Mouse (Mus musculus): ENCODE measurements around the gene Stoml1. TPM values are rescaled to one million over a fixed set of nuclear protein-coding genes. Genes with fewer than 3 reads are reported as not detected.

Gene Stoml1
- polyA plus RNA-seq, 1 experiment from 2014 or later, result 4.1 TPM

GRCm38 (mm10) chr9:58289901-58290300 is 36.9 kb downstream of the Stoml1 start:
- H3K27ac ChIP-seq (replicated peaks), result no peak overlapping the region
- peaks cover 16% of the 10 kb centered on the region for H3K27me3 ChIP-seq
- ATAC-seq (ENCODE audit: insufficient read depth), result no peak
- 35% methylated on average over 2 of the region's 2 CpGs for WGBS (ENCODE audit: insufficient replicate concordance)
- no peaks in the 10 kb centered on the region for H3K9me3 ChIP-seq (replicated peaks)
- H3K4me3 ChIP-seq (replicated peaks), result no peak overlapping the region
- no peak overlapping the region for H3K9ac ChIP-seq
- no peak overlapping the region for H3K4me2 ChIP-seq
- no peaks in the 10 kb centered on the region for H3K4me1 ChIP-seq (replicated peaks)
- H3K36me3 ChIP-seq (replicated peaks), result no peaks in the 10 kb centered on the region

GRCm38 (mm10) chr9:58294527-58294926 is 41.6 kb downstream of the Stoml1 start:
- Histone ChIP-seq H3K9me3 (replicated peaks) (no peaks in the 10 kb centered on the region), H3K4me1 (replicated peaks) (peaks cover 9% of the 10 kb centered on the region), H3K27ac (replicated peaks) (no peak overlapping the region), H3K36me3 (replicated peaks) (no peaks in the 10 kb centered on the region), H3K4me3 (replicated peaks) (no peak overlapping the region), H3K9ac (no peak overlapping the region), H3K27me3 (peaks cover 9% of the 10 kb centered on the region; the same call in 1 of the 2 replicates), H3K4me2 (no peak overlapping the region)
- ATAC-seq (ENCODE audit: insufficient read depth), result no peak
- 42% methylated on average over 7 of the region's 7 CpGs for WGBS (ENCODE audit: insufficient replicate concordance)

- H3K36me3 ChIP-seq (replicated peaks), result no peaks in the 10 kb centered on the region
- H3K4me3 ChIP-seq (replicated peaks), result no peak overlapping the region
- 63% methylated on average over 3 of the region's 3 CpGs for WGBS (ENCODE audit: insufficient replicate concordance)
- no peak for ATAC-seq (ENCODE audit: insufficient read depth)
- H3K4me1 ChIP-seq (replicated peaks), result peaks cover 9% of the 10 kb centered on the region
- no peak overlapping the region for H3K9ac ChIP-seq
- H3K4me2 ChIP-seq, result no peak overlapping the region
- H3K27ac ChIP-seq (replicated peaks), result no peak overlapping the region
- H3K27me3 ChIP-seq, result peaks cover 7% of the 10 kb centered on the region; the same call in 1 of the 2 replicates
- H3K9me3 ChIP-seq (replicated peaks), result no peaks in the 10 kb centered on the region
Measured at GRCm38 (mm10) chr9:58295345-58295744, 42.4 kb downstream of the Stoml1 start.

GRCm38 (mm10) chr9:58295766-58296361 is 42.9 kb downstream of the Stoml1 start:
- Histone ChIP-seq H3K4me1 (replicated peaks) (peaks cover 9% of the 10 kb centered on the region), H3K4me2 (no peak overlapping the region), H3K9me3 (replicated peaks) (no peaks in the 10 kb centered on the region), H3K27ac (replicated peaks) (no peak overlapping the region), H3K36me3 (replicated peaks) (no peaks in the 10 kb centered on the region), H3K9ac (no peak overlapping the region), H3K27me3 (peaks cover 4% of the 10 kb centered on the region; the same call in 1 of the 2 replicates), H3K4me3 (replicated peaks) (no peak overlapping the region)
- no peak for ATAC-seq (ENCODE audit: insufficient read depth)
- 46% methylated on average over 9 of the region's 9 CpGs for WGBS (ENCODE audit: insufficient replicate concordance)

GRCm38 (mm10) chr9:58297065-58297464 is 44.1 kb downstream of the Stoml1 start:
- no peaks in the 10 kb centered on the region for H3K36me3 ChIP-seq (replicated peaks)
- H3K27me3 ChIP-seq, result peaks cover 4% of the 10 kb centered on the region; the same call in 1 of the 2 replicates
- no peak overlapping the region for H3K9ac ChIP-seq
- H3K9me3 ChIP-seq (replicated peaks), result no peaks in the 10 kb centered on the region
- no peak for ATAC-seq (ENCODE audit: insufficient read depth)
- H3K4me1 ChIP-seq (replicated peaks), result peaks cover 9% of the 10 kb centered on the region
- no peak overlapping the region for H3K27ac ChIP-seq (replicated peaks)
- WGBS (ENCODE audit: insufficient replicate concordance), result 64% methylated on average over 6 of the region's 6 CpGs
- H3K4me2 ChIP-seq, result no peak overlapping the region
- no peak overlapping the region for H3K4me3 ChIP-seq (replicated peaks)

- no peak overlapping the region for H3K27ac ChIP-seq (replicated peaks)
- no peak for ATAC-seq (ENCODE audit: insufficient read depth)
Measured at GRCm38 (mm10) chr9:58297961-58298477, 45.1 kb downstream of the Stoml1 start.

GRCm38 (mm10) chr9:58299356-58299799 is 46.4 kb downstream of the Stoml1 start:
- Histone ChIP-seq H3K4me3 (replicated peaks) (no peak overlapping the region), H3K27ac (replicated peaks) (no peak overlapping the region), H3K36me3 (replicated peaks) (no peaks in the 10 kb centered on the region), H3K9ac (no peak overlapping the region), H3K27me3 (no peaks in the 10 kb centered on the region; the same call in 1 of the 2 replicates), H3K9me3 (replicated peaks) (no peaks in the 10 kb centered on the region), H3K4me2 (no peak overlapping the region), H3K4me1 (replicated peaks) (peaks cover 9% of the 10 kb centered on the region)
- ATAC-seq (ENCODE audit: insufficient read depth), result no peak
- WGBS (ENCODE audit: insufficient replicate concordance), result 67% methylated on average over 2 of the region's 2 CpGs

More at GRCm38 (mm10) chr9:58297961-58298477, 45.1 kb downstream of the Stoml1 start:
- Histone ChIP-seq H3K36me3 (replicated peaks) (no peaks in the 10 kb centered on the region), H3K4me2 (no peak overlapping the region), H3K4me1 (replicated peaks) (peaks cover 9% of the 10 kb centered on the region), H3K27me3 (peaks cover 4% of the 10 kb centered on the region; the same call in 1 of the 2 replicates), H3K9ac (no peak overlapping the region), H3K9me3 (replicated peaks) (no peaks in the 10 kb centered on the region), H3K4me3 (replicated peaks) (no peak overlapping the region)
- WGBS (ENCODE audit: insufficient replicate concordance), result 62% methylated on average over 4 of the region's 4 CpGs

GRCm38 (mm10) chr9:58303115-58303514 is 50.2 kb downstream of the Stoml1 start:
- no peaks in the 10 kb centered on the region for H3K9me3 ChIP-seq (replicated peaks)
- WGBS (ENCODE audit: insufficient replicate concordance), result 37% methylated on average over 5 of the region's 5 CpGs
- H3K36me3 ChIP-seq (replicated peaks), result no peaks in the 10 kb centered on the region
- H3K4me1 ChIP-seq (replicated peaks), result no peaks in the 10 kb centered on the region
- no peak overlapping the region for H3K27ac ChIP-seq (replicated peaks)
- no peak overlapping the region for H3K4me2 ChIP-seq
- no peaks in the 10 kb centered on the region; the same call in 1 of the 2 replicates for H3K27me3 ChIP-seq
- ATAC-seq (ENCODE audit: insufficient read depth), result no peak
- no peak overlapping the region for H3K4me3 ChIP-seq (replicated peaks)
- H3K9ac ChIP-seq, result no peak overlapping the region

GRCm38 (mm10) chr9:58303599-58304271 is 50.8 kb downstream of the Stoml1 start:
- 45% methylated on average over 8 of the region's 8 CpGs for WGBS (ENCODE audit: insufficient replicate concordance)
- Histone ChIP-seq H3K4me3 (replicated peaks) (no peak overlapping the region), H3K4me1 (replicated peaks) (no peaks in the 10 kb centered on the region), H3K27me3 (no peaks in the 10 kb centered on the region; the same call in 1 of the 2 replicates), H3K9me3 (replicated peaks) (no peaks in the 10 kb centered on the region), H3K9ac (no peak overlapping the region), H3K4me2 (no peak overlapping the region), H3K27ac (replicated peaks) (no peak overlapping the region), H3K36me3 (replicated peaks) (no peaks in the 10 kb centered on the region)
- no peak for ATAC-seq (ENCODE audit: insufficient read depth)

- Histone ChIP-seq H3K9me3 (replicated peaks) (no peaks in the 10 kb centered on the region), H3K36me3 (replicated peaks) (no peaks in the 10 kb centered on the region), H3K4me2 (no peak overlapping the region), H3K9ac (no peak overlapping the region), H3K4me1 (replicated peaks) (no peaks in the 10 kb centered on the region), H3K27me3 (peaks cover 10% of the 10 kb centered on the region; the same call in 1 of the 2 replicates), H3K27ac (replicated peaks) (no peak overlapping the region), H3K4me3 (replicated peaks) (no peak overlapping the region)
- WGBS (ENCODE audit: insufficient replicate concordance), result 19% methylated on average over 6 of the region's 6 CpGs
- no peak for ATAC-seq (ENCODE audit: insufficient read depth)
Measured at GRCm38 (mm10) chr9:58305686-58306085, 52.7 kb downstream of the Stoml1 start.

- WGBS (ENCODE audit: insufficient replicate concordance), result 40% methylated on average over 6 of the region's 6 CpGs
- peaks cover 37% of the 10 kb centered on the region for H3K27me3 ChIP-seq
- H3K4me3 ChIP-seq (replicated peaks), result no peak overlapping the region
- peaks cover 11% of the 10 kb centered on the region for H3K4me1 ChIP-seq (replicated peaks)
- H3K9me3 ChIP-seq (replicated peaks), result no peaks in the 10 kb centered on the region
- ATAC-seq (ENCODE audit: insufficient read depth), result no peak
- no peaks in the 10 kb centered on the region for H3K36me3 ChIP-seq (replicated peaks)
- H3K4me2 ChIP-seq, result no peak overlapping the region
- H3K9ac ChIP-seq, result no peak overlapping the region
- H3K27ac ChIP-seq (replicated peaks), result no peak overlapping the region
Measured at GRCm38 (mm10) chr9:58308395-58308794, 55.4 kb downstream of the Stoml1 start.
